Mouse (Mus musculus) forebrain, embryonic 11.5 days (tissue): ENCODE results near the gene 9530003J23Rik. TPM values are rescaled to one million over a fixed set of nuclear protein-coding genes. Genes with fewer than 3 reads are reported as not detected.
"Not testable (repeated sequence)": the region's sequence is repeated elsewhere in the genome, so short reads cannot be mapped to it uniquely, and the experiment has no call there.

Experiments
- ATAC-seq: fragments of 200-750 bp; cut with Nextera tagmentation; replicated peaks from 2 replicates; pipeline ENCODE4 v1.8.0; 2017; ENCODE audit warnings: moderate TSS enrichment; ENCODE audit not compliant: low FRiP score
- DNase-seq: peaks from one replicate; pipeline ENCODE4 v3.0.0-alpha.2; 2017; ENCODE audit warnings: low spot score
- H3K27ac ChIP-seq: fragments of 300-500 bp; sonication (generic); 2 replicates; pipeline ENCODE4 v1.5.1; 2014; ENCODE audit warnings: low read depth, low read length
- H3K27me3 ChIP-seq: fragments of 300-500 bp; sonication (generic); 2 replicates; pipeline ENCODE4 v1.6.1; 2014; ENCODE audit warnings: mild to moderate bottlenecking, low read length, mixed read lengths; ENCODE audit not compliant: control insufficient read depth, insufficient read depth
- H3K36me3 ChIP-seq: fragments of 300-500 bp; sonication (generic); 2 replicates; pipeline ENCODE4 v1.6.1; 2014; ENCODE audit warnings: mild to moderate bottlenecking, low read length, moderate library complexity, mixed read lengths; ENCODE audit not compliant: control insufficient read depth, insufficient read depth
- H3K4me1 ChIP-seq: fragments of 300-500 bp; sonication (generic); replicated peaks from 2 replicates; pipeline ENCODE4 v1.6.1; 2014; ENCODE audit warnings: low read length, mixed read lengths; ENCODE audit not compliant: control insufficient read depth, insufficient read depth
- H3K4me2 ChIP-seq: fragments of 300-500 bp; sonication (generic); 2 replicates; pipeline ENCODE4 v1.6.1; 2014; ENCODE audit warnings: low read depth, mild to moderate bottlenecking, low read length, moderate library complexity, mixed read lengths; ENCODE audit not compliant: severe bottlenecking
- H3K4me3 ChIP-seq: fragments of 300-500 bp; sonication (generic); 2 replicates; pipeline ENCODE4 v1.5.1; 2014; ENCODE audit warnings: low read depth, low read length
- H3K9ac ChIP-seq: fragments of 300-500 bp; sonication (generic); 2 replicates; pipeline ENCODE4 v1.6.1; 2014; ENCODE audit warnings: low read length
- H3K9me3 ChIP-seq: fragments of 300-500 bp; sonication (generic); 2 replicates; pipeline ENCODE4 v1.6.1; 2016; ENCODE audit warnings: low read length, mixed read lengths; ENCODE audit not compliant: control insufficient read depth
- WGBS: fragments of 180-500 bp; shearing (Covaris S2); extraction: QIAGEN DNeasy Blood & Tissue Kit; methylation state at CpG from one replicate; pipeline ENCODE4 v1.1.7; 2014; 5-methylcytosine and 5-hydroxymethylcytosine counted together
- polyA plus RNA-seq: library from polyadenylated mRNA; unstranded; fragments of >200 nt; fragmentation: Nextera tagmentation; extraction: Ambion mirVana; gene quantifications from 2 replicates; pipeline ENCODE4 v1.2.1, GENCODE M21; 2014

9530003J23Rik gene
- polyA plus RNA-seq, 1 experiment from 2014 or later = not detected

GRCm38 (mm10) chr10:117218351-117218750, 20.2 kb downstream of the 9530003J23Rik start:
- Histone ChIP-seq H3K9me3 (no peaks in the 10 kb centered on the region), H3K27me3 (no peaks in the 10 kb centered on the region), H3K27ac (no peak overlapping the region), H3K36me3 (peaks cover 21% of the 10 kb centered on the region), H3K9ac (no peak overlapping the region), H3K4me2 (no peak overlapping the region), H3K4me1 (peaks cover 4% of the 10 kb centered on the region; the same call in 1 of the 2 replicates), H3K4me3 (no peak overlapping the region)
- no peak for ATAC-seq
- no peak for DNase-seq
- 98% methylated on average over 8 of the region's 8 CpGs for WGBS

- DNase-seq (no peak), ATAC-seq (0 out of 2 replicates have a peak, but pooled peaks have one; percentile 11)
- Histone ChIP-seq H3K9me3 (no peaks in the 10 kb centered on the region), H3K4me3 (no peak overlapping the region), H3K36me3 (peaks cover 21% of the 10 kb centered on the region), H3K9ac (no peak overlapping the region), H3K27ac (no peak overlapping the region), H3K4me2 (no peak overlapping the region), H3K4me1 (no peaks in the 10 kb centered on the region; the same call in 1 of the 2 replicates), H3K27me3 (no peaks in the 10 kb centered on the region)
- WGBS = 84% methylated on average over 20 of the region's 20 CpGs
Measured at GRCm38 (mm10) chr10:117217246-117217840, 21.2 kb downstream of the 9530003J23Rik start.

- H3K36me3 ChIP-seq = peaks cover 21% of the 10 kb centered on the region
- H3K4me3 ChIP-seq = no peak overlapping the region
- no peaks in the 10 kb centered on the region for H3K9me3 ChIP-seq
- DNase-seq (peak; percentile 70), ATAC-seq (no peak)
- H3K27me3 ChIP-seq = no peaks in the 10 kb centered on the region
- no peak overlapping the region for H3K4me2 ChIP-seq
- H3K27ac ChIP-seq = no peak overlapping the region
- WGBS = 65% methylated on average over 5 of the region's 5 CpGs
- H3K9ac ChIP-seq = no peak overlapping the region
- H3K4me1 ChIP-seq = no peaks in the 10 kb centered on the region
Measured at GRCm38 (mm10) chr10:117216793-117217192, 21.7 kb downstream of the 9530003J23Rik start.

- no peak for ATAC-seq
- WGBS = 97% methylated on average over 9 of the region's 9 CpGs
Measured at GRCm38 (mm10) chr10:117216132-117216495, 22.4 kb downstream of the 9530003J23Rik start.

GRCm38 (mm10) chr10:117215409-117216131, 22.9 kb downstream of the 9530003J23Rik start:
- H3K4me1 ChIP-seq = no peaks in the 10 kb centered on the region
- H3K4me3 ChIP-seq = no peak overlapping the region
- H3K27ac ChIP-seq = no peak overlapping the region
- H3K9ac ChIP-seq = no peak overlapping the region
- no peaks in the 10 kb centered on the region for H3K27me3 ChIP-seq
- no peak for ATAC-seq
- no peak for DNase-seq
- WGBS = 93% methylated on average over 25 of the region's 25 CpGs
- H3K36me3 ChIP-seq = peaks cover 21% of the 10 kb centered on the region
- no peak overlapping the region for H3K4me2 ChIP-seq
- H3K9me3 ChIP-seq = no peaks in the 10 kb centered on the region

More at GRCm38 (mm10) chr10:117216132-117216495, 22.4 kb downstream of the 9530003J23Rik start:
- no peaks in the 10 kb centered on the region for H3K27me3 ChIP-seq
- no peaks in the 10 kb centered on the region for H3K4me1 ChIP-seq
- H3K4me3 ChIP-seq = no peak overlapping the region
- H3K36me3 ChIP-seq = peaks cover 21% of the 10 kb centered on the region
- H3K9me3 ChIP-seq = no peaks in the 10 kb centered on the region
- no peak overlapping the region for H3K27ac ChIP-seq
- H3K4me2 ChIP-seq = no peak overlapping the region
- DNase-seq = no peak
- no peak overlapping the region for H3K9ac ChIP-seq

- DNase-seq = no peak
- no peaks in the 10 kb centered on the region for H3K9me3 ChIP-seq
- no peaks in the 10 kb centered on the region for H3K27me3 ChIP-seq
- 84% methylated on average over 6 of the region's 6 CpGs for WGBS
- no peak for ATAC-seq
- H3K36me3 ChIP-seq = peaks cover 3% of the 10 kb centered on the region; the same call in 1 of the 2 replicates
- no peak overlapping the region for H3K27ac ChIP-seq
- no peak overlapping the region for H3K9ac ChIP-seq
- no peak overlapping the region for H3K4me3 ChIP-seq
- no peak overlapping the region for H3K4me2 ChIP-seq
- H3K4me1 ChIP-seq = no peaks in the 10 kb centered on the region
Measured at GRCm38 (mm10) chr10:117211023-117211422, 27.5 kb downstream of the 9530003J23Rik start.

- Histone ChIP-seq H3K27me3 (no peaks in the 10 kb centered on the region), H3K4me3 (peak overlapping the region; percentile 20; the same call in 1 of the 2 replicates), H3K4me2 (peak overlapping the region; percentile 43), H3K27ac (no peak overlapping the region), H3K4me1 (no peaks in the 10 kb centered on the region), H3K36me3 (no peaks in the 10 kb centered on the region), H3K9me3 (no peaks in the 10 kb centered on the region), H3K9ac (no peak overlapping the region)
- ATAC-seq = peak; percentile 76
- 17% methylated on average over 11 of the region's 11 CpGs for WGBS
- DNase-seq = peak; percentile 68
Measured at GRCm38 (mm10) chr10:117209469-117209938, 29.0 kb downstream of the 9530003J23Rik start.

GRCm38 (mm10) chr10:117208787-117209186, 29.7 kb downstream of the 9530003J23Rik start:
- not testable (repeated sequence) for H3K4me3 ChIP-seq, ATAC-seq, H3K27ac ChIP-seq, H3K4me1 ChIP-seq, H3K9ac ChIP-seq, H3K4me2 ChIP-seq, H3K36me3 ChIP-seq, DNase-seq, H3K27me3 ChIP-seq, H3K9me3 ChIP-seq
- WGBS = 96% methylated on average over 6 of the region's 6 CpGs
